Mouse (Mus musculus): ENCODE data around the gene Tmf1.

- TF ChIP-seq POLR2A (IDR thresholded peaks at IDR 0.05; ENCODE audit: extremely low read depth, insufficient read depth, low read length) (no peak), CTCF (IDR thresholded peaks at IDR 0.05; ENCODE audit: low read depth, low read length) (no peak)
Observed at GRCm38 (mm10) chr6:97131808-97132207, 47.1 kb downstream of the Tmf1 start.

Measured in liver, adult 2 months (tissue).